Mouse (Mus musculus): ENCODE data around the gene Gna15.

- TF ChIP-seq CTCF (IDR thresholded peaks at IDR 0.05; ENCODE audit: borderline replicate concordance, extremely low read depth, insufficient read depth, insufficient read length) (no peak), POLR2A (IDR thresholded peaks at IDR 0.05; ENCODE audit: borderline replicate concordance, extremely low read depth, insufficient read depth, insufficient read length, poor library complexity, severe bottlenecking) (no peak)
These were observed 13.4 kb upstream of the Gna15 start for GRCm38 (mm10) chr10:81537429-81537828.
